Mouse (Mus musculus) B cell, adult 2 months (primary cell): ENCODE results near the gene Tnfsf13.

Experiments used
- DNase-seq, 2 experiments: peaks; one replicate each; pipeline ENCODE4 v3.0.0; 2022

Gene Tnfsf13

DNA sequence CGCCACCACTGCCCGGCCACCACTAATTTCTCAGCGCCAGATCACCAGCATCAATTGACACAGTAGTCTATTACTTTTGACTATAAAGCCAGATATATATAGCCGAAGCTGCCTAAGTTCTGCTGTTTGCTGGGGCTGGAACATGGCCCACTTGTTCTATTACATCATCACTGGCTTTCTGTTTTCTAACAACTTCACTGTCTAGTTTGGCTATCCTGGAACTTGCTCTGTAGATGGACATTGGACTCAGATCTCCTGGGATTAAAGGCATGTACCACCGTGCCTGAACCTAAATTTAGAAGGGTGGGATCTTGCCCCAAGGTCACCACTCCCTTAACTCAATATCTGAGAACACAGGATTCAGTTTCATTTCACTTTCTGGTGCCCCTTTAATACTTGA lies 39.7 kb downstream of the Tnfsf13 start:
- DNase-seq, result no peak

DNA sequence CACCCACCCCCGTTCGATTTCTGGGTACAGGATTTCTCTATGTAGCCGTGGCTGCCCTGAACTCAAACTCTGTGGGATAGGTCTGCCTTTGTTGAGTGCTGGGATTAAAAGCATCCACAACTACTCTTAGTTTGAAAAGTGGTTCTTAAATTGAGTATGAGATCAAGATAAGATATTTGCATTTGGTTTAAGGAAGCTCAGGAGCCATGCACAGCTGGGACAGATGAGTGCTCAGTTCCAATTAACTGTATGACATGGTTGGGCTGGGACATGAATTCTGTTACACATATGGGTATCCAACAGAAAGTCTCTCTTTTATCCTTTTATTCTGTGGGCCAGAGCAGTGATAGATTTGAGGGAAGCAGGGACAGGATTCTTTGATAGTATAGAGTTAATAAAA lies 50.1 kb downstream of the Tnfsf13 start:
- DNase-seq, result no peak

DNA sequence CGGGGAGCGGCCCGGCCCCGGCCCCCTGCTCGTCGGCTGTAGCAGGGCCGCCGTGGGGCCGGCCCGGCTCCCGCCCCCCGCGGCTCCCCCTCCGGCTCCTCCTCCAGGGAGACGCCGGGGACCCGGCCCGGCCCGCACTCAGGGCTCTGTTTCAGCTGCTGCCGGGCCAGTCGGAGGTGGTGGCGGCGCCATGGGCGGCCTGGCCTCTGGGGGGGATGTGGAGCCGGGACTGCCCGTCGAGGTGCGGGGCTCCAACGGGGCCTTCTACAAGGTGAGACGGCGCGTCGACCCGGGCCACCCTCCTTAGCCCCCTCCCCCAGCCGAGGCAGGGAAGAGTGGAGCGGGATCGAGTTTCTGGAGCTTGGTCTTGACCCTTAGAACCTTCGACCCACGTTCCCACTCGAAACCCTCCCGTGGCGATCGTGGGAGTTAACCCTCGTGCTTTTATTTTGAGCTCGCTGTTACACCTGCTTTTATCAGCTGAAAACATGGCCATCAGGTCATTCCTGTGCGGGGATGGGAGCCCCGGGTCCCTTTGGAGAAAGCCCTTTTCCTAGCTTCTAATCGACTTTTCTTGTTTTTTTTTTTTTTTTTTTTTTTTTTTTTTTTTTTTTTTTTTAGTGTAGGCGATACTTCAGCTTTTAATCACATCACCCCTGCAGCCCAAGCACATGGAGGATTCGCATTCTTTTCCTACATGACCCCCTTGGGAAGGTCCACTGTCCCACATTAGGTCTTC lies 52.3 kb downstream of the Tnfsf13 start:
- DNase-seq, result no peak
